Mouse (Mus musculus): Measurements from ENCODE around the gene Dusp3.

- no peak for TF ChIP-seq CTCF (IDR thresholded peaks at IDR 0.05; ENCODE audit: control insufficient read depth, insufficient read depth, insufficient read length)
- TF ChIP-seq MAX (IDR thresholded peaks at IDR 0.05) = no peak
These were observed 41.4 kb upstream of the Dusp3 start, which contains the start of gene Mpp3 for GRCm38 (mm10) chr11:102028087-102028816.
